Mouse (Mus musculus) G1E-ER4 (cell line): ENCODE data around the gene Svop. TPM values are rescaled to one million over a fixed set of nuclear protein-coding genes. Genes with fewer than 3 reads are reported as not detected.
A peak's percentile ranks its signal among the peaks of the same experiment; 100 is the strongest.

Experiments
- GATA1 ChIP-seq: IDR thresholded peaks from one replicate; pipeline ENCODE4 v1.8.0; 2012; ENCODE audit warnings: low read length, inconsistent platforms
- polyA plus RNA-seq: library from polyadenylated mRNA; stranded (reverse); fragments of >175 nt; gene quantifications from 2 replicates; pipeline ENCODE4 v1.2.3, GENCODE M21; 2012

Svop gene
- polyA plus RNA-seq = not detected in 2 replicates

DNA sequence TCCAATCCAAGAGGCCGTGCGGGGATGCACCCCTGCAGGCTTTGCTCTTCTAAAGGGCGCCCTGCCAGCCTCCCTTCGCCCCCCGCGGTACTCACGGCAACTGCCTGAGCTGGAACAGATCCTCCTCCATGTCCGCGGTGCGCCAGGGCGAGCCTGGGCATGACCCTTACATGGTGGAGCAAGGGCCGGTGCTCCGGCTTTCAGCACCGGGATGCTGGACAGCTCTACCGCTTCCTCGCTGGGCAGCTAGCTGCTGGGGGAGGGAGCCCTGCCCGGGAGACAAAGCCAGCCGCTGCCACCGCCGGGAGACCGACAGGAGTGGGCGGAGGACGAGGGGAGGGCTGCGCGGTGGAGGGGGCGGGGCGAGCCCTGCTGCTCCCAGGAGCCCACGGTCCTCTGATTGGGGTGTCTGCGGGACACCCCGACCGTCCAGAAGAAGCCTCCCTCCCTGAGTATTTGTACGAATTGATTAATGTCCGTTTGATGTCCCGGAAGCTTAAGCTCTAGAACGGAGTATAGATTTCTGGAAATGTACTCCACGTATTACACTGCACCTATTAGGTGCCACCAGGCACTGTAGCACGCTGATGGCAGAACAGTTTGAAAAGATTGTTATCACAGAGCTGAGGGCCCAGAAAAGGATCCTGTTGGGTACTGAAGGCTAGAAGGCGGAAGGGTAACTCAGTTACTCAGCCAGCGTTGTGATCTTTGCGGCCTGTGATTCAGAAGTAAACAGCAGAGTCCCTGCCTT, at the start of gene Svop:
Svop (minus strand) TSS at position 514 of the 751 bp plus-strand sequence.
- no peak for TF ChIP-seq GATA1

DNA sequence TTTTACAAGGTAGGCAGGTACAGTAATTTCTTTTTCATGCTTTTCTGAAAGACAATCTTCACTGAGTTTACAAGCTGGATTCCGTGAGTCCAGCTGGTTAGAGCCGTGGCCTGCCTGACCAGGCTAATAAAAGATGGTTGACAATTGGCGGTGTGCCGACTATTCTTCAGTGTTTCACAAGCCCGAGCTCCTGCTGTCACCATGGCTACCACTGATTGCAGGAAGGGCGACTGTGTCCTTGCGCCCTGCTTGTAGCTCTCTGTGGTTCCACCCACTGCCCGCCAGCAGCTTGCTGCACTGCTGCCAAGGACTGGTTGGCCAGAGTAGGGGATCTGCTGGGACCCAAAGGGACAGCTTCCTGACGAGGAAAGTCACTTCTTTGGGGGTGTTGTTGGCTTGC, 47.8 kb upstream of the Svop start:
- TF ChIP-seq GATA1 = no peak

DNA sequence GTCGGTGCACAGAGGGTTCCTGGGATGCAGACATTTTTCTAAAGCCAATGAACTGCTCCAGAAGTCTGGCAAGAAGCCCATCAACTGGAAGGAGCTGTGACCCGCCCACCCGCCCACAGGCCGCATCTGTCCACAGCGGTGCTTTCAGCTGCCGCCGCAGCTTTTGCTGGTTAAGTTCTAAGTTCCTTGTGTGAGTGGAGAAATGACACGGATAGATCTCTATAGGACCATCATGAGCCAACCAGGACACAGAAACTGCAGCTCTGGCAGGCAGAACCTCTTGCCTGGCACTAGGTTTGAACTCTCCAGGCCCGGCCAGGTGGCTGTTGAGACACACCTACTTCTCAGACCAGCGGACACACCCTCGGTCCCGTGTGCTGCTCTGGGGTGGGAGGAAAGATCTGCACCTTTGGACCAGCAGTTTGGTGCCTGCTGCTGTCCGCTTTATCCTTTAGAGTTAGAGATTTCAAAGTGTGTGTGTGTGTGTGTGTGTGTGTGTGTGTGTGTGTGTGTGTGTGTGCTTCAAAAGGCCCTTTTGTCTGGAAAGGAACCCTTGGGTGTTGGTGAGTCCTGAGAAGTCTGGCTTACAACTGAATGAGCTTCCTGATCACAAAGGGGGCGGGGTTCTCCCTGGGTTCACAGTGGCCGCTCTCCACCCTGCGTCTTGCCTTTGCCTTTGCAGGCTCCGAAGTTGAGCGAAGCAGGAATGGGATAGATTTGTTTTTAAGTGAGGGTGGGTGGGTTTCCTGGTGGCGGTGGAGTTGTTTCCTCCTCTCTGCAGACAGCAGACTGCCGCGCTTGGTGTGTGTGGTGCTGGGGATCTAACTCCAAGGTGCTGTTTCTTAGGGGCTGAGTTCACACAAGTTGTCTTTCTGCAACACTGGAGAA, 47.2 kb upstream of the Svop start:
- TF ChIP-seq GATA1 = no peak

DNA sequence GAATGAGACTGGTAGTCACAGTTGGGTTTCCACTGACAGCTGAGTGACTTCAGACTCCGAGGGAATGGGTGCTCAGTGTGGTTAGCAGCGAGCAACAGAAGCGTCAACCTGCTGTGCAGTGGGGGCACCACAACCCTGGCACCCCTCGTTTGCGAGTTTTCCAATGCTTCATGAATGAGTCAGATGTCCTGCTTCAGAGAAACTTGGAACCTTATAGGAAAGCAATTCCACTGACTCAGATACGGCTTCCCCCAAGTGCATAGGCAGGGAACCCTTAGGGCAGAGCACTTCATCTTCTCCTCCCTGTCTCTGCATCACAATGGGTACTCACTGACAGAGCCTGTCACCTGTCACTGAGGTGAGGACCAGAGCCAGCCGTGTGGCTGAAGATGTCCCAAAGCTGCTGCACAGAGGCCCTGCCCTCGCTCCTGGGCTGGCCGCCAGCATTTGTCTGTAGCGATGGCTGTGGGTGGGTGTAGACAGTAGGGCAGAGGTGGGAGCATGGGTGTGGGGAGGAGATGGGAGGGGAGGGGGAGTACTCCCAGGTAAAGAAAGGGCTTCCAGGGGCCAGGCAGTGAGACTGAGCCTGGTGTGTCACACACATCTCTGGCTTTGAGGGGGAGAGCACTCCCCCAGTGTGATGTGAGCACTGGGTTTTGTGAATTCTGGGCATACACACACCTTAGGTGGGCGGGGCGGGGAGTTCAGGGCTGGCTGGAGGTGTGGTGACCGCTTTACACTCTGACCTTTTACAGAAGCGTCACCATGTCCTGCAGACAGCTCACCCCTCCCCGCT, 46.3 kb upstream of the Svop start:
- TF ChIP-seq GATA1 = no peak

DNA sequence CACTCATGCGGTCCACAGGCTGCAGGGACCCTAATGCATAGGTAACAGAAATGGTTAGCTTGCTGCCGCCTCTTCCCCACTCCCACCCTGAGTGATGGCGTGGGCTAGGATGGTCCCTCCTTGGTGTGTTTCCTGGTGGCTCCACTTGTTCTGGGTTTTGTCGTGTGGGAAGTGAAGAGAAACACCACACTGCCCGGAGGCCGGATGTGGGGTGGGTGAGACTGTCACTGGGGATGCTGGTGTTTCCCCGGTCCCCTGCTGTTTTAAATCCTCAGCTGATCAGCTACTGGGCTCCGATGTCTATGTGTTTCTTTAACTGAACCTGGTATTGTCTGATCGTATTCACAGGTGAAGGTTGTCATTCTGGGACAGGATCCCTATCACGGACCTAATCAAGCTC, 44.1 kb upstream of the Svop start:
- no peak for TF ChIP-seq GATA1

DNA sequence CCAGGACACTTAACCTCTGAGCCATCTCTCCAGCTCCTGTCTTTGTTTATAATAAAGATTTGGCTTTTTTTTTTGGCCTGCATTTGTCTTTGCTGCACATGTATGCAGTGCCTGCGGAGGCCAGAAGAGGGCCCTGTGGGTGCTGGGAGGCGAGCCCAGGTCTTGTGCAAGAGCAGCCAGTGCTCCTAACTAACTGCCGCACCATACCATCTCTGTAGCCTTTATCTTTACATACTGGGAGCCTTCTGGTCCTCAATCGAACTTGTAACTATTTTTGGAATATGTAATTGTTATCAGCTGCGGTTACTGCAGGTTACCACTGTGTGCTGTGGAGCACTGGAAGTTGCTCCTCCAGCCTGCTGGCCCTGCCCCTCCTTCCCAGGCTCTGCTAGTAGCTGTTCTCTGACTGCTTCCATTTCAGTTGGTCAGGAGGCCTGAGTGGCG, 42.7 kb upstream of the Svop start:
- TF ChIP-seq GATA1 = peak; percentile 94

DNA sequence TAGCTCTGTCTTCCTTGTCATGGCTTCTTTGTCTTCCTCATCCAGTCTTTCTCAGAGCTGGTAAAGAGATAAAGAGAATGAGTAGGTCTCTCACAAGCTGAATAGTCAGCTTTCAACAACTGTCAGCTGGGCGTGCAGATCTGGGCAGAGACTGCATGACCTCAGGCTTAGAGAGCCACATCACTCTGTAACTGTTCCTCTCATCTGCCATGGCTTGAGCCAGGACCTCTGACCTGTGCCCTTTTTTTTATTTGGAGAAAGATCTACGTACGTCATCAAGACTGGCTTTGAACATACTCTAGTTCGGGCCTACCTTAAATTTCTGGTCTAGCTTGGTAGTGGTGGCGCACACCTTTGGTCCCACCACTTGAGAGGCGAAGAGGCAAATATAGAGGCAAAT, 41.5 kb upstream of the Svop start:
- no peak for TF ChIP-seq GATA1

DNA sequence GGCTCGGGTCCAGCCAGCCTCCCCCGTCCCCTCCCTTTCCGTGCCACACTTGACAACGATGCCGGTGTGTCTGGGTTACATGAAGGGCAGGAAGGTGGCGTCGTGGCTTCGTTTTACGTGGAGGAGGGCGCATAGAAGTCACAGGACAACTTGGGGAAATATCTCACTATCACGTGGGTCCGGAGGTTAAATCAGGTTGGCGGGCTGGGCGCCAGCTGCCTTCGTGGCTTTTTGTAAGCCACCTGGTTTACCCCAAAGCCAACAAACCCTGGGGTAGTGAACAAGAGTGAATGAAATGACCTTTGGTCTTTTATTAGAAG, 40.1 kb upstream of the Svop start:
- no peak for TF ChIP-seq GATA1

DNA sequence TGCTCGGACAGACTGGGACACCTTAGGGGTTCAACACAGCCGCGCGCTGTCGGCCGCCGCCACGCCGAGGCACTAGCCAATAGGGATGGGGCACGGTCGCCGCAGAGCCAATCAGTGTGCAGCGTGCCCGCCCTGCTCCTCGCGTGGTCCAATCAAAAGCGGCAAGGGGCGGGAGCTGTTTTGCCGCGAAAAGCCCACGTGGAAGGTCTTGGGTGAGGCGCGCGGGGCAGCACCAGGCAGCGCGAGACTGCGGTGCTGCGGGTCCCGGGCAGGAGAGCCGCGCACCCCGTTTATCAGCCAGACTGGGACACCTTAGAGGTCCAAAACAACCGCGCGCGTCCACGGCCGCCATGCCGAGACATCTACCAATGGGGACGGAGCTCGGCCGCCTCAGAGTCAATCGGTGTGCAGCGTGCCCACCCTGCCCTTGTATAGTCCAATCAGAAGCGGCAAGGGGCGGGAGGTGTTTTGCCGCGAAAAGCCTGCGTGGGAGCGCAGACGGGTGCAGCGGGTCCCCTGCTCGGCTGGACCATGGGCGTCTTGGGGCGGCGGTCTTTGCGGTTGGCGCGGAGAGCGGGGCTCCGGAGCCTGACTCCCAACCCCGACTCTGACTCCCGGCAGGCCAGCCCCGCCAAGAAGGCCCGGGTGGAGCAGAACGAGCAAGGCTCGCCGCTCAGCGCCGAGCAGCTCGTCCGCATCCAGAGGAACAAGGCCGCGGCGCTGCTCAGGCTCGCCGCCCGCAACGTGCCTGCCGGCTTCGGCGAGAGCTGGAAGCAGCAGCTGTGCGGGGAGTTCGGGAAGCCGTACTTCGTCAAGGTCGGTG, 39.5 kb upstream of the Svop start:
- no peak for TF ChIP-seq GATA1

DNA sequence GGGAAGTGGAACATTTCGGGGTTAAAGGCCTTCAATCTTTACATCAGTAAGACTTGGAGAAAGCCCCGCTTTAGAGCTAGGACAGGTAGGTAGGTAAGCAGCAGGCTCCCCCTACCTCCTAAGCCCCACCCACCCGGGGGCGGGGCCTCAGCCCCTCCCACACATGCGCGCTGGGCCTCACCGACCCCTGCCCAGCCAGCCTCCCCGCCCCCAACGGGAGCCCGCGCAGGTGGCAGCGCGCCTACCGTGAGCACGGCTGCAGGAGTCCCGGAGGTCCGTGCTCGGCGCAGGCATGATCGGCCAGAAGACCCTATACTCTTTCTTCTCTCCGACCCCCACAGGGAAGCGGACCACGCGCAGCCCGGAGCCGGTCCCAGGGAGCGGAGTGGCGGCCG, 38.8 kb upstream of the Svop start, which contains the start of gene Ung:
Ung (plus strand) TSS at position 176 of the 395 bp plus-strand sequence.
- no peak for TF ChIP-seq GATA1

DNA sequence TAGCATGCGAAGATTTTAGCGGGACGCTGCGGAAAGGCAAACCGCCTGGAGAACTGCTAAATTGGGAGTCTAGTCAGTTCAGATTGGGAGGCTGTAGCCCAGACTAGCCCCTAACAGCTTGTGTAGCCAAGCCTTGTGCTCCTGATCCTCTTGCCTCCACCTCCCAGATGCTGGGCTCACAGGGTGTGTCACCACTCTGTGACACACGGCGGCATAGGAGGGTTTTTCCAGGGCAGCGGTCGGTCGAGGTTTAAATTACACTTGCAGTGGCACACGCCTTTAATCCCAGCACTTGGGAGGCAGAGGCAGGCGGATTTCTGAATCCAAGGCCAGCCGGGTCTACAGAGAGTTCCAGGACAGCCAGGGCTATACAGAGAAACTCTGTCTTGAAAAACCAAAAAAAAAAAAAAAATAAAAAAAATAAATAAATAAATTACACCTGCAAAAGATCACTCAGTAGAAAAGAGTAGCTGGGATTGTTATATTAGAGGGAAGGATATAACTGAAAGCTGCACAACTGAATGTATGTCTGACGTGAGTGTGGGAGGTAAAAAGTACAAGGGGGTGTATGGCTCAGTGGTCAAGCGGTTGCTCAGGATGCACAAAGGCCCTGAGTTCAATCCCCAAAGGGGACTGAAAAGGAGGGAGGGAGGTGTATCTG, 38.3 kb upstream of the Svop start:
- TF ChIP-seq GATA1 = no peak

DNA sequence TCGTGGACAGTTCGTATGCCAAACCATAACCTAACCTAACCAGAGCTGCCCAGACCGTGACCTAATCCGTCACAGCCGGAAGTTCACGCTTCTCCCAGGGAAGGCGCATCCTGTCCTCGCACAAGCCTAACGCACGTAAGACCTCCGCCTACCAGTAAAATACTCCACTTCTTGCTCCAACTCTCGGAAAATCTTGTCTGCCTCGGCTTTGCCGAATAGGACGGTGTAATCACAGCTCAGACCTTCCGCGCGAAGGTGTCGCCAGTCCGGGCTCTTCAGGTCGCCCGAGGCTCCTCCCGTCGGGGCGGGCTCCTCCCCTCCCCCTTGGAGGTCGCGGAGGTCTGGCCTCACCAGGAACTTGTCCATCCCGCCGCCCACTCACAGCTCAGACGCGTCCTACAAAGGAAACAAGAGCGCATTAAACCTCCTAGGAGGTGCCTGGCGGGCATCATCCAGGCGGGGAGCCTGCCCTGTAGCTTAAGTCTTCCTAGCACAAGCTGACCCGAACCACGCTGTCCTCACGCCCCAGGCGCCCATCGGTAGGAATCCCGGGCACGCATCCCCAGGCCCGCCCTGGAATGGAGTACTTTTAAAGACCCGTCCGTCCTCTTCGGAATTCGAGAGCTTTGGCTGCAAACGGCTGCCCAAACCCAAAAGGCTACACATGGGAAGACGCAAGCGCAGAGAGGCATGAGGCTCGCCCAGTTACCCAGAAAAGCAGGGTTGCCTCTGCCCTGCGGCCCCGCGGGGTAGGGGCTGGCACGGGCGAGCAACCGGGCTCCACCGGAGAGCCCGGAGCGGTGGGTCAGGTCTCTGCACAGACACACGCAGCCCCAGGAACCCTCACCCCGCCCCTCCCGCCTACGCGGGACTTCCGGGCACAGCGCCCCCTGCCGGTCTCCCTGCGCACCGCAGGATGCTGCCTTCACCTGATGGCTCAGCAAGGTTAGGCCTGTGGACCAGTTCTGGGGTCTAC, 36.3 kb upstream of the Svop start, which contains the start of gene Alkbh2:
Alkbh2 (minus strand) TSS at position 845 of the 976 bp plus-strand sequence.
- no peak for TF ChIP-seq GATA1

DNA sequence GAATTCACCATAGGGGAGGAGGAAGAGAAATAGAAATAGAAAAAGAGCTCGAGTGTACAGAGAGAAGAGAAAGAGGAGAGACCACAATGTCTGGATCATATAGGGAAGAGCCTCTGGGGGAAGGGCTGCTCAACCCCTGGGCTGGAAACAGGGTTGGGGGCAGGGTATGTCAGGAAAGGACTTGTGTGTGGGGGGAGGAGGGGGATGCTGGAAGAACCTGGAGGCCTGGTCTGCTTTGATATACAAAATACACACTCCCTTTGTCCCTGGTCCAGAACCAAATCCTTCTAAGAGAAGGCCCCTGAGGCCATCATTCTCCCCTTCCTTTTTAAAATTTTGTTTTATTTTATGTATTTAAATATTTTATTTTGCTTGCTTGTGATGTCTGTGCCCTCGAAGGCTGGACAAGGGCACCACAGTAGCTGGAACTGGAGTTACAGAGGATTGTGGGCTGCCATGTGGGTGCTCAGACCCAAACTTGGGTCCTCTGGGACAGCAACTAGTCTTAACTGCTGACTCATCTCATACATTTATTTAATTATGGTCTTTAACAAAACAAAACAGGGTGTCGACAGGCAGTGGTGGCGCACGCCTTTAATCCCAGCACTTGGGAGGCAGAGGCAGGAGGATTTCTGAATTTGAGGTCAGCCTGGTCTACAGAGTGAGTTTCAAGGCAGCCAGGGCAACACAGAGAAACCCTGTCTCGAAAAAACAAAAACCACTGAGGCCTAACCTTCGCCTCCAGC, 35.3 kb upstream of the Svop start:
- no peak for TF ChIP-seq GATA1
